Mouse (Mus musculus): ENCODE results near the gene Zfp981. TPM values are rescaled to one million over a fixed set of nuclear protein-coding genes. Genes with fewer than 3 reads are reported as not detected.
"Not testable (repeated sequence)": the region's sequence is repeated elsewhere in the genome, so short reads cannot be mapped to it uniquely, and the experiment has no call there.

Zfp981 gene
- total RNA-seq (2022) = under 1 TPM in 2 of 4 experiments, not detected in 2; 0.07 to 0.12 TPM

GRCm38 (mm10) chr4:146501727-146502126, at the start of gene Zfp981:
TSS of gene Zfp981 (plus strand) at chr4:146502027.
- DNase-seq (ENCODE audit: low spot score in 2 of 2) = not testable (repeated sequence)

GRCm38 (mm10) chr4:146452576-146452975, 49.3 kb upstream of the Zfp981 start:
- DNase-seq (ENCODE audit: low spot score in 2 of 2) = not testable (repeated sequence)

- not testable (repeated sequence) for DNase-seq (ENCODE audit: low spot score in 2 of 2)
These were observed 47.7 kb upstream of the Zfp981 start for GRCm38 (mm10) chr4:146454170-146454569.

GRCm38 (mm10) chr4:146454896-146455295, 46.9 kb upstream of the Zfp981 start:
- no peak for DNase-seq (ENCODE audit: low spot score in 2 of 2)

- DNase-seq (ENCODE audit: low spot score in 2 of 2) = no peak
These were observed 46.5 kb upstream of the Zfp981 start for GRCm38 (mm10) chr4:146455321-146455721.

GRCm38 (mm10) chr4:146456061-146456726, 45.6 kb upstream of the Zfp981 start:
- DNase-seq (ENCODE audit: low spot score in 2 of 2) = no peak

- no peak for DNase-seq (ENCODE audit: low spot score in 2 of 2)
These were observed 44.7 kb upstream of the Zfp981 start for GRCm38 (mm10) chr4:146457126-146457525.

GRCm38 (mm10) chr4:146457720-146458119, 44.1 kb upstream of the Zfp981 start:
- DNase-seq (ENCODE audit: low spot score in 2 of 2) = no peak

- DNase-seq (ENCODE audit: low spot score in 2 of 2) = not testable (repeated sequence)
These were observed 42.0 kb upstream of the Zfp981 start for GRCm38 (mm10) chr4:146459822-146460221.

GRCm38 (mm10) chr4:146460685-146461084, 41.1 kb upstream of the Zfp981 start:
- not testable (repeated sequence) for DNase-seq (ENCODE audit: low spot score in 2 of 2)

- DNase-seq (ENCODE audit: low spot score in 2 of 2) = not testable (repeated sequence)
These were observed 38.0 kb upstream of the Zfp981 start for GRCm38 (mm10) chr4:146463649-146464351.

GRCm38 (mm10) chr4:146469984-146470383, 31.8 kb upstream of the Zfp981 start:
- DNase-seq (ENCODE audit: low spot score in 2 of 2) = not testable (repeated sequence)

GRCm38 (mm10) chr4:146474181-146474580, 27.6 kb upstream of the Zfp981 start:
- DNase-seq (ENCODE audit: low spot score in 2 of 2) = not testable (repeated sequence)

GRCm38 (mm10) chr4:146474716-146475676, 26.8 kb upstream of the Zfp981 start:
- DNase-seq (ENCODE audit: low spot score in 2 of 2) = not testable (repeated sequence)

- not testable (repeated sequence) for DNase-seq (ENCODE audit: low spot score in 2 of 2)
These were observed 25.6 kb upstream of the Zfp981 start for GRCm38 (mm10) chr4:146476260-146476659.

- not testable (repeated sequence) for DNase-seq (ENCODE audit: low spot score in 2 of 2)
These were observed 24.9 kb upstream of the Zfp981 start for GRCm38 (mm10) chr4:146476959-146477358.

- DNase-seq (ENCODE audit: low spot score in 2 of 2) = not testable (repeated sequence)
These were observed 21.3 kb upstream of the Zfp981 start for GRCm38 (mm10) chr4:146480376-146481096.

- not testable (repeated sequence) for DNase-seq (ENCODE audit: low spot score in 2 of 2)
These were observed 19.3 kb upstream of the Zfp981 start for GRCm38 (mm10) chr4:146482546-146482945.

GRCm38 (mm10) chr4:146483571-146484280, 18.1 kb upstream of the Zfp981 start:
- DNase-seq (ENCODE audit: low spot score in 2 of 2) = not testable (repeated sequence)

- DNase-seq (ENCODE audit: low spot score in 2 of 2) = not testable (repeated sequence)
These were observed 17.2 kb upstream of the Zfp981 start for GRCm38 (mm10) chr4:146484676-146485075.
